Mouse (Mus musculus) heart, postnatal 4 days (tissue): ENCODE data around the gene Dbndd2. TPM values are rescaled to one million over a fixed set of nuclear protein-coding genes. Genes with fewer than 3 reads are reported as not detected.

Source experiments
- DNase-seq: peaks from one replicate; pipeline ENCODE4 v3.0.0; 2021
- total RNA-seq, 2 experiments: library from RNA; stranded (reverse); gene quantifications; 2 replicates each; pipeline ENCODE4 v1.2.3; 2021

Gene Dbndd2
- total RNA-seq, 2 experiments from 2014 or later = 19.2 to 21.2 TPM

- DNase-seq = no peak
Observed at GRCm38 (mm10) chr2:164542598-164542997, 56.7 kb downstream of the Dbndd2 start.

Other genes with a start within 250 kb of the Dbndd2 start
- gene Svs2, start 247.6 kb upstream of the Dbndd2 start, total RNA-seq = not detected
- not detected for gene Svs3b, start 229.5 kb upstream of the Dbndd2 start, total RNA-seq
- gene Svs4, start 207.6 kb upstream of the Dbndd2 start, total RNA-seq = not detected
- not detected for gene Svs3a, start 196.8 kb upstream of the Dbndd2 start, total RNA-seq
- not detected for gene Svs6, start 169.4 kb upstream of the Dbndd2 start, total RNA-seq
- gene Svs5, start 153.4 kb upstream of the Dbndd2 start, total RNA-seq = not detected
- gene Slpi, start 97.0 kb upstream of the Dbndd2 start, total RNA-seq = under 1 TPM; 0.41 to 0.83 TPM
- not detected for gene Rbpjl, start 83.0 kb upstream of the Dbndd2 start, total RNA-seq
- gene Matn4, start 80.9 kb upstream of the Dbndd2 start, total RNA-seq = 1 to 10 TPM; 1.8 TPM
- 10 to 100 TPM; 22.1 to 25.8 TPM for gene Sdc4, start 42.2 kb upstream of the Dbndd2 start, total RNA-seq
- gene Sys1, start 29.1 kb upstream of the Dbndd2 start, total RNA-seq = 10 to 100 TPM; 20.2 to 23.1 TPM
- 1 to 10 TPM; 2.5 to 4.3 TPM for gene Gm20458, start 25.1 kb upstream of the Dbndd2 start, total RNA-seq
- gene Trp53tg5, start 12.4 kb upstream of the Dbndd2 start, total RNA-seq = not detected
- gene Pigt, start 11.4 kb downstream of the Dbndd2 start, total RNA-seq = 10 to 100 TPM; 61.8 to 64.1 TPM
- under 1 TPM; 0.55 to 0.77 TPM for gene Wfdc2, start 76.3 kb downstream of the Dbndd2 start, total RNA-seq
- gene Spint3, start 87.4 kb downstream of the Dbndd2 start, total RNA-seq = not detected
- not detected for gene Wfdc6a, start 99.3 kb downstream of the Dbndd2 start, total RNA-seq
- not detected for gene Eppin, start 107.5 kb downstream of the Dbndd2 start, total RNA-seq
- not detected for gene Wfdc6b, start 127.4 kb downstream of the Dbndd2 start, total RNA-seq
- not detected for gene Wfdc8, start 127.5 kb downstream of the Dbndd2 start, total RNA-seq
- not detected for gene Wfdc16, start 152.7 kb downstream of the Dbndd2 start, total RNA-seq
- gene Wfdc10, start 169.9 kb downstream of the Dbndd2 start, total RNA-seq = not detected
- not detected for gene Wfdc9, start 170.5 kb downstream of the Dbndd2 start, total RNA-seq
- gene Wfdc11, start 188.0 kb downstream of the Dbndd2 start, total RNA-seq = not detected
- not detected for gene Wfdc13, start 199.0 kb downstream of the Dbndd2 start, total RNA-seq
- not detected for gene Spint4, start 212.4 kb downstream of the Dbndd2 start, total RNA-seq
- not detected for gene Spint5, start 229.2 kb downstream of the Dbndd2 start, total RNA-seq